Mouse (Mus musculus) limb, embryonic 13.5 days (tissue): ENCODE data around the gene Pdhx. TPM values are rescaled to one million over a fixed set of nuclear protein-coding genes. Genes with fewer than 3 reads are reported as not detected.

Experiments used
- ATAC-seq: fragments of 200-750 bp; cut with Nextera tagmentation; 2 replicates; pipeline ENCODE4 v1.8.0; 2017; ENCODE audit warnings: low read depth, moderate number of reproducible peaks, moderate TSS enrichment; ENCODE audit not compliant: low FRiP score
- H3K27ac ChIP-seq: fragments of 300-500 bp; sonication (generic); 2 replicates; pipeline ENCODE4 v1.5.1; 2015; ENCODE audit warnings: inconsistent platforms, mild to moderate bottlenecking, moderate library complexity
- H3K27me3 ChIP-seq: fragments of 300-500 bp; sonication (generic); 2 replicates; pipeline ENCODE4 v1.6.1; 2015; ENCODE audit warnings: mild to moderate bottlenecking, inconsistent platforms
- H3K36me3 ChIP-seq: fragments of 300-500 bp; sonication (generic); 2 replicates; pipeline ENCODE4 v1.6.1; 2015; ENCODE audit warnings: inconsistent platforms, mild to moderate bottlenecking, moderate library complexity
- H3K4me1 ChIP-seq: fragments of 300-500 bp; sonication (generic); 2 replicates; pipeline ENCODE4 v1.6.1; 2015; ENCODE audit warnings: inconsistent platforms
- H3K4me2 ChIP-seq: fragments of 300-500 bp; sonication (generic); replicated peaks from 2 replicates; pipeline ENCODE4 v1.6.1; 2015; ENCODE audit warnings: inconsistent platforms, mild to moderate bottlenecking, moderate library complexity
- H3K4me3 ChIP-seq: fragments of 300-500 bp; sonication (generic); 2 replicates; pipeline ENCODE4 v1.5.1; 2015; ENCODE audit warnings: moderate library complexity, mild to moderate bottlenecking, inconsistent platforms
- H3K9ac ChIP-seq: fragments of 300-500 bp; sonication (generic); 2 replicates; pipeline ENCODE4 v1.6.1; 2015; ENCODE audit warnings: mild to moderate bottlenecking, inconsistent platforms
- H3K9me3 ChIP-seq: fragments of 300-500 bp; sonication (generic); 2 replicates; pipeline ENCODE4 v1.6.1; 2016; ENCODE audit warnings: inconsistent platforms
- WGBS: fragments of 180-500 bp; shearing (Covaris S2); methylation state at CpG from one replicate; pipeline ENCODE4 v1.1.7; 2015; 5-methylcytosine and 5-hydroxymethylcytosine counted together
- polyA plus RNA-seq: library from polyadenylated mRNA; unstranded; fragments of >200 nt; fragmentation: Nextera tagmentation; extraction: Ambion mirVana; gene quantifications from 2 replicates; pipeline ENCODE4 v1.2.1, GENCODE M21; 2015

Pdhx gene
- polyA plus RNA-seq: 42.8 and 43.7 TPM in 2 replicates

DNA sequence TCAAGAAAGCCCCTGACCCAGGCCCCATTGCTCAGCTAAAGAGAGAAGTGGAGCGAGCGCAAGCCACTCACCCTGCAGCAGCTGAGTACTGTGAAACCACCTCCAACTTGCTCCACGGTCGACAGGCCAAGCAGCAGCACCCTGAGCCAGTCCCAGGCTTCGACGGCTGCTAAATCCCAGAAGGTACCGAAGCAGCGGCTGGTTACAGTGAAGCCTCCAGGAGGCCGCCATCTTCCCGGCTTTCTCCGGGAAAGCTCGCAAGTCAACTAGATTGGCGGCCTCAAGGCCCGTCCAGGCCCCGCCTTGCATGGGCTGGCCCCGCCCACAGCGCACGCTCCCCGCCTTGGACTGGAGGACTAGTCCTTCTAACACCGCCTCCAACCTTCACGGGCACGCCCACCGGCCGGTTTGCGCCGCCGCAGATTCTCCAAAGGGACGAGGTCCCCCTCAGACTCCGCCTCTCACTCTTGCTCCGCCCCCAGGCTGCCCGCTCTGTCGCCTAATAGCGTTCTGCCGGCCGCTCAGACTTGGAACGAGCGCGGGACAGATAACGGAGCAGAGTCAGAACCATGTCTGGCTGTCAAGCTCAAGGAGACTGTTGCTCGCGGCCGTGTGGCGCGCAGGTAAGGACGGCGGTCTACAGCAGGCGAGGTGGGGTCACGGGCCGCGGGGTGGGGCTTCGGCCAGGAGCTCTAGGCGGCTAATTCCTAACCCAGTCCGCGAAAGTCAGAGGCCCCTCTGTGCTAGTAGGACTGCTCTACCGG is at the start of gene Pdhx, which contains the start of gene Apip:
Pdhx (minus strand) TSS at position 295 of the 764 bp plus-strand sequence.
Apip (plus strand) TSS at position 457 of the 764 bp plus-strand sequence.
- Histone ChIP-seq H3K4me2 (peak within 1 kb of the TSS; percentile 69), H3K27me3 (no peaks in the 10 kb centered on the region), H3K36me3 (0 out of 2 replicates have a peak, but pooled peaks cover 6% of the 10 kb centered on the region), H3K4me3 (peak within 1 kb of the TSS; percentile 86), H3K27ac (peak within 1 kb of the TSS; percentile 85), H3K4me1 (peaks cover 24% of the 10 kb centered on the region), H3K9ac (peak within 1 kb of the TSS; percentile 87), H3K9me3 (no peaks in the 10 kb centered on the region)
- under 1% methylated on average over 55 of the region's 55 CpGs for WGBS
- peak; percentile 100 for ATAC-seq

DNA sequence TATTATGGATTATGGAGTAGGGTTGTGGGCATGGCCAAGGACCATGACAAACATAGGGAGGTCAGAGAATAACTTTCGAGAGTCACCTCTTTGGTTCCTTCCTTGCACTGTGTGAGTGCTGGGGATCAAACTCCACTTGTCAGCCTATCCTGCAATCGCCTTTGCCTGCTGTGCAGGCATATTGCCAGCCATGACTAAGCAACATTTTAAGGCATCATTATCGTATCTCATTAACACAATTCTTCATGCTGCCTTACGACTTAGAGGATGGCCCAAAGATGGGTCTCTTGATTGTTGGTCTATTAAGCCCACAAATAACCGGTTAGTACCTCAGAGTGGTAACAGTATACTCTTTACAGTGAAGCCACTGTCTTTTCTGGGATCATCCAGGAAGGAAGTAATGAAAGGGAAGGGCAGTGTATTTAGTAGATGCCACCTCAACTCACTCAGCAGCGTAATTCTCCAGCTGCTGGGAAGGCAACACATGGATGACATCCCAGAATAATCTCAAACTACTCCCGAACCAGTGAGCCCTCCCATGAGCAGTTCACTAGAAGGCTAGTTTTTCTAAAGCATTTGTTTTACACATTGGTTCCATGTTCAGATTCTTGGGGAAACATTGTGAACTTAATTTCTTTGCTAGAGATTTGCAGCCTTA is 46.0 kb upstream of the Pdhx start:
- Histone ChIP-seq H3K4me2 (no peak overlapping the region), H3K27ac (no peak overlapping the region), H3K27me3 (no peaks in the 10 kb centered on the region), H3K9me3 (no peaks in the 10 kb centered on the region), H3K4me3 (no peak overlapping the region), H3K36me3 (no peaks in the 10 kb centered on the region), H3K9ac (no peak overlapping the region), H3K4me1 (no peaks in the 10 kb centered on the region)
- 80% methylated on average over 7 of the region's 7 CpGs for WGBS
- ATAC-seq: no peak

DNA sequence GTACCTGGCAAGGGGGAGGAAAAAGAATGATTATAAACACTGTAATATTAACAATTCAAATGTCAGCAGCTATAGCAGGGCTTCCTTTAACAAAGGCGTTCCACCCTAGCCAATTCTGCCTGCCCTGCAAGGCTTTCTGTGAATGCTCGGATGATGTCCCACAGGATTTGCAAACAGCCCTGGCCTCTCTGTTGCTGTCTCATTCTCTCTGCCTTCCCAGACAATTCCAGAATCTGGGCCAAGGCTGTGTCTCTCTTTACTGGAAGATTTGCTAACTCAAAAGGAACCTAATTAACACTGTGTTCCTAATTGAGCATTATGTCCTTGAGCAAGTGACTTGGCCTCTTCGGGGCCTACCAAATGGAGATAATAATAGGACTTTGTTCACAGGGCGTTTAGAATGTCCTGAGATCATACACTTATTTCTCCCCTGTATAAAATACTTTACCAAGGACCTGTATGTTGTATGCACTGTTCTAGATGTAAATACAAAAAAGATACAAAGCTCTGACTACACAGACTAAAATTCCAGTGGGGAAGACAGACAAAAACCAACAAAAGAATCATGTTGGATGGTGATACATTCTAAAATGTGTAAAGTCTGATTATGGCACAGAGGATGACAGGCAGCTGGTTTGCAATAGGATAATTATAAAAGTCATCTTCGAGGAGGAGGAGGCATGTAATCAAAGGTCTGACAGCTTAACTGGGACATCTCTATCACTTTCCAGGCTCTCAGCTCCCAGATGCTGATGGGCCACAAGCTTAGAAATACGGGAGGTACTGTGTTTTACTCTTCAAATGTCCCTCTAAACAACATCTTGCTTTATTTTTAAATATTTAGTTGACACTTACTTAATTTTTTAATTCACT is 45.2 kb upstream of the Pdhx start:
- Histone ChIP-seq H3K4me1 (no peaks in the 10 kb centered on the region), H3K27me3 (no peaks in the 10 kb centered on the region), H3K27ac (no peak overlapping the region), H3K4me3 (no peak overlapping the region), H3K36me3 (no peaks in the 10 kb centered on the region), H3K9ac (no peak overlapping the region), H3K9me3 (no peaks in the 10 kb centered on the region), H3K4me2 (no peak overlapping the region)
- no peak for ATAC-seq
- 73% methylated on average over 6 of the region's 6 CpGs for WGBS

DNA sequence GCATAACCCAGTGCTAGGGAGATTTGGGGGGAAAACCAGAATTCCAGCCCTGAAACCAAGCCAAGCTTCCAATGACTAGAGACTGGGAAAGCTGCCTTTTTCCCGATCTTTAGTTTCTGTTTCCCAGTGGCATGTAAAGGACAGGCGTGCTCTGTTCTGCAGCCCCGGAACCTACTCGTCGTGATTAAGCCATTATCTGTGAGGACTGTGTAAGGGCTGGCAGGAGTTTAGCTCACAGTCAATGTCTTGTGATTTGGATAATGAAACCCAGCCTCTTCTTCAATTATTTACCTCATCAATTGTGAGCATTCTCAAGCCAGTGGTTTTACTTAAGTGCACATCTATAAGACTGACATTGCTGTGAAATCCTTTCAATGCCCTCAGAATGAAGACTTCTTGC is 43.9 kb upstream of the Pdhx start:
- Histone ChIP-seq H3K27me3 (no peaks in the 10 kb centered on the region), H3K4me2 (no peak overlapping the region), H3K4me3 (no peak overlapping the region), H3K9me3 (no peaks in the 10 kb centered on the region), H3K9ac (no peak overlapping the region), H3K4me1 (no peaks in the 10 kb centered on the region), H3K36me3 (no peaks in the 10 kb centered on the region), H3K27ac (no peak overlapping the region)
- ATAC-seq: no peak
- WGBS: 83% methylated on average over 5 of the region's 5 CpGs

DNA sequence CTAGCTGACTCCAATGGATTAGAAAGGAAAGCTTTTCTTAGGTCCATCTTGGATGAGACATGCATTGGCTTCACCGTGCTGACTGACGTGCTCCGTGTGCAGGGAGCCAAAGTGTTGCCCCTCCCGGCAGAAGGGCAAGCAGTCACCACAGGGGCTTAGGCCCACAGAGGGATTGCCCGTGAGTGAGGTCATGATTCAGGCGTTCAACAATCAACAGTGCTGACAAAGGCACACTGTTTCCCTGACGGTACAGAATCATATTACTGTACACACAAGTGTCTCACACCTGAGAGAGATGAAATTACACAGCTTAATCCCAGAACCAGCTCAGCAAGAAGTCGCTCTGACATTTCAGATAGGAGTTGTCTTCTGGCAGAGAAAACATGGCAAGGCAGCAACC is 38.4 kb upstream of the Pdhx start:
- Histone ChIP-seq H3K36me3 (no peaks in the 10 kb centered on the region), H3K27ac (no peak overlapping the region), H3K27me3 (no peaks in the 10 kb centered on the region), H3K4me2 (no peak overlapping the region), H3K4me1 (0 out of 2 replicates have a peak, but pooled peaks cover 6% of the 10 kb centered on the region), H3K4me3 (no peak overlapping the region), H3K9me3 (no peaks in the 10 kb centered on the region), H3K9ac (no peak overlapping the region)
- no peak for ATAC-seq
- WGBS: 63% methylated on average over 8 of the region's 8 CpGs

DNA sequence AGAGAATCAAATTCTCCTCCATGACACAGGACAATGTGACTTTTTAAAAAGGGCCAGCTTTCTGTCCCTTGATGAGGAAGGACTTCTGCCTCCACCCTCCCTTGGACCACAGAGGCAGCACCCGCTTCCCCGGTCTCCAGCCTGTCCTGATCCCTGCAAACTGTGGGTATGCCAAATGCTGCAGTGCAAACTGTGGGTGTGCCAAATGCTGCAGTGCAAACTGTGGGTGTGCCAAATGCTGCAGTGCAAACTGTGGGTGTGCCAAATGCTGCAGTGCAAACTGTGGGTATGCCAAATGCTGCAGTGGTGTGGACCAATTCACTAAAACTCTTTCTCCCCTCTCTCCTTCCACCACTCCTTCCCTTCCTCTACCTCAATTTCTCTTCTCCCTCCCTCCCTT is 32.9 kb upstream of the Pdhx start:
- Histone ChIP-seq H3K27ac (no peak overlapping the region), H3K9ac (no peak overlapping the region), H3K9me3 (no peaks in the 10 kb centered on the region), H3K36me3 (no peaks in the 10 kb centered on the region), H3K4me2 (no peak overlapping the region), H3K4me1 (no peaks in the 10 kb centered on the region), H3K27me3 (no peaks in the 10 kb centered on the region), H3K4me3 (no peak overlapping the region)
- no peak for ATAC-seq
- 86% methylated on average over 2 of the region's 2 CpGs for WGBS

DNA sequence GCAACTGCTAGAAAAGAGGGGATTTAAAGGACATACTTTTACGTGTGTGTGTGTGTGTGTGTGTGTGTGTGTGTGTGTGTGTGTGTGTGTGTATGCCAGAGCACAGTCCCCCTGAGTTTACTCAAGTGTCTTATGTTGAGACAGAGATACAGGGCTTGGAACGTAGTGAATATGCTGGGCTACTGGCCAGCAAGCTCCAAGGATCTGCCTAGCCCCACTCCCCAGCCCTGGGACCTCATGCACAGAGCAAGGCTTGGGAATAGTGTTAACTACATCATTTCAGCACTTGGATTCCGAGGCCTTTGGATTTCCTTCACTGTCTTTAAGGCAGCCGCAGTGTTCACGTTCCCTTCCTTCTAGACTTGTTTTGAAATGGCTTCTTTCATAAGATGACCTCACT is 29.3 kb upstream of the Pdhx start:
- Histone ChIP-seq H3K4me2 (no peak overlapping the region), H3K4me3 (no peak overlapping the region), H3K27ac (no peak overlapping the region), H3K9me3 (no peaks in the 10 kb centered on the region), H3K9ac (no peak overlapping the region), H3K36me3 (no peaks in the 10 kb centered on the region), H3K4me1 (no peaks in the 10 kb centered on the region), H3K27me3 (no peaks in the 10 kb centered on the region)
- 63% methylated on average over 5 of the region's 5 CpGs for WGBS
- ATAC-seq: no peak

DNA sequence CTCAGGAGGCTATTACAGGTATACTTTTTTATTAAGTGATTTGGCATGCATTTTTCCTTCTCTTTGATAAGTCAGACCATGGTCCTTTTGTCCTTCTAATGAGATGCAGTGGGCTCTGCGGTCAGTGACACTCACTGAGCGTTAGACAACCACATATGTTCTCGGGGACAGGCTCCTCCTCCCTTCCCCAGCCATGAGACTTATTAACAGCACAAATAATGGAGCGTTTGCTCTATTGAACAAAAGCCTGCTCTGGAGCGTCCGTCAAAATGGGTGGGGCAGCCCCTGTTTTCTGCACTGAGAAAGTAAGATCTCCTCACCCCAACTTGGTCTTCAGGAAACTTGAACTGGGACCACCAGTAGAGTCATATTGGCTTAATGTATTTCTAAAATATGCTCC is 16.2 kb upstream of the Pdhx start:
- ATAC-seq: no peak
- Histone ChIP-seq H3K4me2 (no peak overlapping the region), H3K27me3 (no peaks in the 10 kb centered on the region), H3K36me3 (peaks cover 51% of the 10 kb centered on the region), H3K9ac (no peak overlapping the region), H3K27ac (no peak overlapping the region), H3K4me1 (no peaks in the 10 kb centered on the region), H3K4me3 (no peak overlapping the region), H3K9me3 (no peaks in the 10 kb centered on the region)
- 86% methylated on average over 6 of the region's 6 CpGs for WGBS

DNA sequence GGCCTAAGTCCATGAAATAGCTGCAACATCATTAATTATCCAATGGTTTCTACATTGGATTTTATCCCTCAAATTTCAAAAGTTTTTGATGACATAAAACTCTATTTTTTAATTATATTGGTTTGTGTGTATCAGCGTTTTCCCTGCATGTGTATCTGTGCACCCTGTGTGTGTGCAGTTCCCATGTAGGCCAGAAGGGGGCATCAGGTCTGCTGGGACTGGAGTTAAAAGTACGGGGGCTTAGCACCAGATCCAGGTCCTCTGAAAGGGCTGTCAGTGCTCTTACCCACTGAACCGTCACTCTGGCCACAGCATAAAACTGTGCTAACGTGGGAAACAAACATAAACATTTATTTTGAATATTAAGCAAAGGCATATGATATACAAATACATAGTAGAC is 14.8 kb upstream of the Pdhx start:
- Histone ChIP-seq H3K36me3 (peaks cover 37% of the 10 kb centered on the region), H3K4me3 (no peak overlapping the region), H3K27ac (no peak overlapping the region), H3K27me3 (no peaks in the 10 kb centered on the region), H3K9ac (no peak overlapping the region), H3K4me2 (no peak overlapping the region), H3K9me3 (no peaks in the 10 kb centered on the region), H3K4me1 (no peaks in the 10 kb centered on the region)
- no peak for ATAC-seq
- WGBS: 97% methylated on average over 4 of the region's 4 CpGs

DNA sequence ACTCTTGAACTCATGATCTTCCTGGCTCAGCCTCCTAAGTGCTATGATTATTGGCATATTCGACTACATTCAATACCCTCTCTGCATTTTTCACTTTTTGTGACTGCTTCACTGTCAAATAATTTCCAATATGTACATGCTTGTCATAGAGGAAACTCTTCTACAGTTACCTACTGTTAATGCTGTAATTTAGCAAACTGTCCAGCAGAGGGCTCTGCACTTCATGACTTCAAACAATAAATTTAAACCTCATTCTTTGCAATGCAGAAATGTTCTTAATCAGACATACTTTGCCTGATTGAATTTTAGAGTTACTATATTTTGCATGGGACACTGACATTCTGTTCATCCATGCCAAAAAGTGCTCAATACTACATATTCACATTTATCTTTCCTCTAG is 13.1 kb upstream of the Pdhx start:
- Histone ChIP-seq H3K27ac (no peak overlapping the region), H3K27me3 (no peaks in the 10 kb centered on the region), H3K9me3 (no peaks in the 10 kb centered on the region), H3K4me2 (no peak overlapping the region), H3K9ac (no peak overlapping the region), H3K36me3 (peaks cover 26% of the 10 kb centered on the region), H3K4me3 (no peak overlapping the region), H3K4me1 (no peaks in the 10 kb centered on the region)
- no peak for ATAC-seq
- 5% methylated on average over 1 of the region's 1 CpGs for WGBS

DNA sequence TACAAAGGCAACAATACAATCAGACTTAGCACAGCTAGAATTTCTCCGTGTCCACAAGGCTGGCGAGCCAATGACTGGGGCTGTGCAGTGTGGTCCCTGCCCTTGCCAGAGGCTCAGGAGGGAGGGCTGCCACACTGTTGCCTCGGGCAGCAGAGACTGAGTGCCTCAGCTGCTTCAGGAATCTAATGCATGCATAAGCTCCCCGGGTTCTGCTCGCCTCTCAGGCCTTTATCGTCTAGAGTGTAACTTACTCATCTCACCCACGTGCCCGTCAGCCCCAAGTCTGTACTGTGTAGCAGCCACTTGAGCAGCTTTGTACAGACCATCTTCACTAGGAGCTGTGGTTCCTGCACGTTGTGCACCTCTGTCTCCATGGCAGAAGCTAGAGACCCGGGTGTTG is 12.3 kb upstream of the Pdhx start:
- Histone ChIP-seq H3K27me3 (no peaks in the 10 kb centered on the region), H3K4me1 (no peaks in the 10 kb centered on the region), H3K9me3 (no peaks in the 10 kb centered on the region), H3K4me3 (no peak overlapping the region), H3K27ac (no peak overlapping the region), H3K9ac (no peak overlapping the region), H3K4me2 (no peak overlapping the region), H3K36me3 (peaks cover 31% of the 10 kb centered on the region)
- 77% methylated on average over 10 of the region's 10 CpGs for WGBS
- no peak for ATAC-seq

DNA sequence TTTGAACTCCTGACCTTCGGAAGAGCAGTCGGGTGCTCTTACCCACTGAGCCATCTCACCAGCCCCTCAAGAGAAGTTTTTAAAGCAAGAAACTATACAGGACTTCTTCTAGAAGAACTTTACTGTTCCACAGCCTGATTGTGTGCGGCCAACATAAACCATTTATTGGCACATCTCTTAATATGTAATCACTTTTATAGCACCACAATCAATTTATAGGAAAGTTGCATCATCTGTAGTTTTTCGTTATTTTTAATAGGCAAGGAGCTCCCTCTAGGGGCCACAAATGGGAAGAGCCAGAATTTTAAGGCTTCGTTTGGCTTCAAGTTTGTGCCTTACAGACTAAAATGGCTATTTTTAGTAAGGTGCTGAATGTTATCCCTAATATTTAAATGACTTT is 11.1 kb upstream of the Pdhx start:
- Histone ChIP-seq H3K4me1 (no peaks in the 10 kb centered on the region), H3K27ac (no peak overlapping the region), H3K9me3 (no peaks in the 10 kb centered on the region), H3K4me3 (no peak overlapping the region), H3K27me3 (no peaks in the 10 kb centered on the region), H3K4me2 (no peak overlapping the region), H3K36me3 (peaks cover 29% of the 10 kb centered on the region), H3K9ac (no peak overlapping the region)
- ATAC-seq: no peak
- WGBS: 58% methylated on average over 5 of the region's 5 CpGs
